Mouse (Mus musculus) lung, postnatal 0 days (tissue): ENCODE results near the gene Pde12.

Experiments used
- CTCF ChIP-seq: IDR thresholded peaks from 2 replicates; pipeline ENCODE4 v1.5.1; 2016; ENCODE audit warnings: antibody characterized with exemption, mild to moderate bottlenecking
- EP300 ChIP-seq: IDR thresholded peaks from 2 replicates; pipeline ENCODE4 v1.6.1; 2016; ENCODE audit warnings: antibody characterized with exemption, mild to moderate bottlenecking, control low read depth

DNA sequence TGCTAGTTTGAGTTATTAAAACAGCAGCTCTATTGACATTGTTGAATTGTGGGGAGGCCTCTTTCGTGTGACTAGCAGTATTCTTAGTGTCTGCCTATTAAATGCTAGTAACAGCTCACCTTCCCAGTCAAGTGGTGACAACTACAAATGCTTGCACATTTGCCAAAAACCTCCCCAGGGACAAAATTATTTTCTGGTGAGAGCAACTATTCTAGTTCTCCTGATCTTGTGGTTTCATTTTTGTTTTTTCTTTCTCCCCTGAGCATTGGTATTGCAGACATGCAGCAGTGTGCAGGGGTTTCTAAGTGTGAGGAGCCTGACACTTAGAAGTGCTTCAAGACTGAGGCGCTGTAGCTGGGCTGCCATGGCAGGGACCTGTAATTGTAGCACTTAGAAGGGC lies 21.9 kb downstream of the Pde12 start:
- no peak for TF ChIP-seq CTCF
- TF ChIP-seq EP300: no peak
